Mouse (Mus musculus) lung, embryonic 14.5 days (tissue): ENCODE measurements at regions not wholly inside any gene's neighbourhood (a gene's known extent, or its start where the extent isn't known, plus 50 kb on each side); places are given as distances from the start of the nearest gene placed in this dataset.

ENCODE experiments used
- ATAC-seq: fragments of 200-750 bp; cut with Nextera tagmentation; 2 replicates; pipeline ENCODE4 v1.8.0; 2017; ENCODE audit warnings: mild to moderate bottlenecking, moderate TSS enrichment, moderate library complexity; ENCODE audit not compliant: insufficient read depth
- DNase-seq: peaks from one replicate; pipeline ENCODE4 v3.0.0-alpha.2; 2015
- H3K27ac ChIP-seq: fragments of 300-500 bp; sonication (generic); 2 replicates; pipeline ENCODE4 v1.5.1; 2014; ENCODE audit warnings: low read depth, mild to moderate bottlenecking, moderate library complexity
- H3K27me3 ChIP-seq: fragments of 300-500 bp; sonication (generic); 2 replicates; pipeline ENCODE4 v1.6.1; 2014; ENCODE audit warnings: low read length, control low read depth; ENCODE audit not compliant: insufficient read depth
- H3K36me3 ChIP-seq: fragments of 300-500 bp; sonication (generic); 2 replicates; pipeline ENCODE4 v1.6.1; 2014; ENCODE audit warnings: control low read depth; ENCODE audit not compliant: insufficient read depth
- H3K4me1 ChIP-seq: fragments of 300-500 bp; sonication (generic); 2 replicates; pipeline ENCODE4 v1.6.1; 2014; ENCODE audit warnings: antibody characterized with exemption, control low read depth; ENCODE audit not compliant: insufficient read depth
- H3K4me2 ChIP-seq: fragments of 300-500 bp; sonication (generic); 2 replicates; pipeline ENCODE4 v1.6.1; 2014; ENCODE audit warnings: mild to moderate bottlenecking
- H3K4me3 ChIP-seq: fragments of 300-500 bp; sonication (generic); 2 replicates; pipeline ENCODE4 v1.5.1; 2014; ENCODE audit warnings: low read depth, low read length
- H3K9ac ChIP-seq: fragments of 300-500 bp; sonication (generic); 2 replicates; pipeline ENCODE4 v1.6.1; 2014
- H3K9me3 ChIP-seq: fragments of 300-500 bp; sonication (generic); 2 replicates; pipeline ENCODE4 v1.6.1; 2016; ENCODE audit warnings: low read depth, low read length, control low read depth
- CTCF ChIP-seq: IDR thresholded peaks from 2 replicates; pipeline ENCODE4 v1.5.1; 2016; ENCODE audit warnings: antibody characterized with exemption, low read depth
- WGBS: fragments of 180-500 bp; shearing (Covaris S2); extraction: QIAGEN DNeasy Blood & Tissue Kit; methylation state at CpG from one replicate; pipeline ENCODE4 v1.1.7; 2014; 5-methylcytosine and 5-hydroxymethylcytosine counted together

DNA sequence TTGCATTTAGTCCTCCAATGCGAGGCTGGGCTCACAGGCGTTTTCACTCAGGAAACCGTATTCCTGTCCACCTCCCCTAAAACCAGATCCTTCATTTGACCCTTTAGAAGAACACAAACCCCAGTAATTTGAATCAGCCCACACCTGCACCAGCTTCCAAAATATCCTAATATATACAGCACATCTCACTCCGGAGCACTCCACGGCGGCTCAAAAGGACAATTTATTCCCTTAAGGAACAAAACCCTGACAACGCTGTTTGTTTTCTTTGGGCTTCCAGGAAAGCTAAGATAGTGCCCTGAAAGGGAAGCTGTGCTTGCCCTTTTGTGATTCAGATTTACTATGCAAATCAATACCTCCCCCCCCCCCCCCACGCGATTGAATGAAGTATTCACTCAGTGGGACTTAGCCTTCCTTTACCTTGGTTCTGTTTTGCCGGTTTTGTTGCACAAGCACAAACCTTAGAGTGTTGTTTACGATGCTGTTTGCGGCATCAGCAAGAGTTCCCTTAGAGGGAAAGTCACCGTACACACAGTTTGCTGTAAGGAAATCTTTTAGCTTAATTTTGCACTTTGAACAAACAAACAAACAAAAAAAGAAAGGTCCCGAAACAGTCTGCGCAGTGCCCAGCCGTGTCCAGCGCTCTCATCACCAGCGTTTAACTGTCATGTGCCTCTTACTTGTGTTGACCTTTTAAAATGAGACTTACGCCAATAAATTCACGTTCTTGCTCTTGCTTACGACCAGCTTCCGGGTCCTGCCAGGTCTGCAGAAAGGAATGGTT is 111.2 kb upstream of the Six2 start:
- Histone ChIP-seq H3K36me3 (no peaks in the 10 kb centered on the region), H3K9me3 (no peaks in the 10 kb centered on the region), H3K4me3 (peak overlapping the region; percentile 44), H3K4me1 (no peaks in the 10 kb centered on the region), H3K27me3 (peaks cover 66% of the 10 kb centered on the region), H3K27ac (no peak overlapping the region), H3K9ac (peak overlapping the region; percentile 13; the same call in 1 of the 2 replicates), H3K4me2 (peak overlapping the region; percentile 89)
- DNase-seq (no peak), ATAC-seq (peak; percentile 18; the same call in 1 of the 2 replicates)
- no peak for TF ChIP-seq CTCF
- 3% methylated on average over 22 of the region's 22 CpGs for WGBS

DNA sequence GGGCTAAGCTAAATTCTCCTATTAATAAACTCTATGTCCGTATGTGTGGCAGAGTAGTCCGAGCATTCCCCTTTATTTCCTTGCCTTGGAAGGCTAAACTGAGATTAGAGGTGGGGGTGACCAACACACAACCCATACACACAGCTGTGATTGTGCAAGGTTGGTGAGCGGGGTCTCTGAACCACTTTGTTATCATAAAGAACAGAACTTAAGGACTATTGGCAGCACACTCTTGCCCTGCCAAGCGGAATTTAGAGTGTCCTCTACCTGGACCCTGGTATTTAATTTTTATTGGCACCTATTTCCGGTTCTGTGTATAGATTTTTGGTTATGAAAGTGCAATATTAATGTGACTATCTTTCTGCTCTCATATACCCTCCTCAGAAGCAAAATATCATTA is 109.7 kb upstream of the Six2 start:
- Histone ChIP-seq H3K9me3 (no peaks in the 10 kb centered on the region), H3K4me1 (no peaks in the 10 kb centered on the region), H3K4me2 (no peak overlapping the region), H3K36me3 (no peaks in the 10 kb centered on the region), H3K4me3 (no peak overlapping the region), H3K9ac (no peak overlapping the region), H3K27me3 (peaks cover 58% of the 10 kb centered on the region), H3K27ac (no peak overlapping the region)
- no peak for DNase-seq
- no peak for ATAC-seq
- 57% methylated on average over 5 of the region's 5 CpGs for WGBS
- no peak for TF ChIP-seq CTCF

DNA sequence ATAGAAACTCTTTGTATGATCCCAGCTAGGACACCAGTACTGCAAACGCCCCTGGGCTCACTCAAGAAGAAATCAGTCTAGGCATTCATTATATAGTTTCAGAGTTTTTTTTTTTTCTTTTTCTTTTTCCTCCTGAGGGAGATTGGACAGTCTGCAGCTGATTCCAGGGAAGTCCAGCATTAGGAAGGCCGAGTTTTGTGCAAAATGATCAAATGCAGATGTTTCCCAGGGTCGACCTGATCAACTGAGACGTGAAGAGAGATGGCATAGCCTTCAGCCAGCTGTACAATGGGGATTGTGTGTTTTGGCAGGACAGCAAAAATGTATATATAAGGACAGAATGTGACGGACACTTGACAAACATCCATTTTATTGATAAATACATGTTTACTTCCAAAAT is 107.7 kb upstream of the Six2 start:
- no peak for TF ChIP-seq CTCF
- Histone ChIP-seq H3K4me1 (no peaks in the 10 kb centered on the region), H3K9ac (no peak overlapping the region), H3K4me2 (no peak overlapping the region), H3K4me3 (no peak overlapping the region), H3K27me3 (peaks cover 47% of the 10 kb centered on the region), H3K27ac (no peak overlapping the region), H3K9me3 (no peaks in the 10 kb centered on the region), H3K36me3 (no peaks in the 10 kb centered on the region)
- DNase-seq (no peak), ATAC-seq (no peak)
- 28% methylated on average over 5 of the region's 5 CpGs for WGBS

DNA sequence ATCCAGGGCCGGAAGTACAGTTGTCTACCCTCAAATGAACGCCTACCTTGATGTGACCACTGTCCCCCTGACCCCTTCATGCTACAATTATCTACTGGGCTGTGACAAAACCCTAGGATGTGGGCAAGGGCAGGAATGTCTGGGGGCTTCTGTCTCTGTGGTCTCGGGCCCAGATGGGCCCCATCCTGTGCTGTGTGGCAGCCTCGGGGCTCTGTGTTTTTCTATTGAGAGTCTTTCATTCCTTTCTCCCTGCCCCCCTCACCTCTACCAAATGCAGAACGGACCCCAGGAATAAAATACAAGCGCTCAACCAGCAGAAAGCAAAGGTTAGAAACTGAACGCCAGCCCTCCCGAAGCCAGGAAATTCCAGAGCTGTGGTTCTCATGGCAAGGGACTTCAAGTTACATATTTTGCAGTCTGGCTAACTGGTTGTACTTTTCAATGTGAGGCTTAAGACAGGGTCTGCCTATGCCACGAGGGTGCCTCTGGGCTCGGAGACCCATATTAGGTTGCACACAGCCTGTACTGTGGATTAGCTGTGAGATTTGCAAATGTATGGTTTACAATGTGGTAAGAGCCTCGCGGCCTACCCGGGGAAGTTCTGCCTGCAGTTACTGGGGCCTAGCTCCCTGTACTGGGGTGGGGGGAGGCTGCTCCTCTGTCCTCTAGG is 97.7 kb upstream of the Six2 start:
- WGBS, result 60% methylated on average over 13 of the region's 13 CpGs
- ATAC-seq, result no peak
- no peak for TF ChIP-seq CTCF
- DNase-seq, result peak; percentile 11
- Histone ChIP-seq H3K27me3 (no peaks in the 10 kb centered on the region), H3K4me3 (no peak overlapping the region), H3K4me1 (0 out of 2 replicates have a peak, but pooled peaks cover 4% of the 10 kb centered on the region), H3K4me2 (no peak overlapping the region), H3K9ac (no peak overlapping the region), H3K36me3 (no peaks in the 10 kb centered on the region), H3K9me3 (no peaks in the 10 kb centered on the region), H3K27ac (no peak overlapping the region)

DNA sequence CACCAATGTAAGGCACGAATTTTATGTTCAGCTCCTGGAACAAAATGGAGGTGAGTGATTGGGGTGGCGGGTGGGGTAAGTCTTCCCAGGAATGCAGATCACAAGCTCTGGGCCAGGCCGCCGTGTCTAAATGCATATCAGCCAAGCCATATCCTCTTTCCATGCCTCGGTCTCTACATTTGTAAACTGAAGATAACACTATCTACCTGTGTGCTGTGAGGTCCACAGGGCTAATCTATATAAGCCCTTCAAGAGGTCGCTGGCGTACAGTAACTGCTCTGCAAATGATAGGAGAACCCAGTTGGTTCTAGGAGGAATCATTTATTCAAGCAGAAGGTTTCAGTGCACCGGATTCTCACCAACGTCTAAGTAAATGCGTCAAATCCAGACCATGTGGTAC is 92.4 kb upstream of the Six2 start:
- 70% methylated on average over 10 of the region's 10 CpGs for WGBS
- Histone ChIP-seq H3K9me3 (no peaks in the 10 kb centered on the region), H3K4me2 (no peak overlapping the region)

DNA sequence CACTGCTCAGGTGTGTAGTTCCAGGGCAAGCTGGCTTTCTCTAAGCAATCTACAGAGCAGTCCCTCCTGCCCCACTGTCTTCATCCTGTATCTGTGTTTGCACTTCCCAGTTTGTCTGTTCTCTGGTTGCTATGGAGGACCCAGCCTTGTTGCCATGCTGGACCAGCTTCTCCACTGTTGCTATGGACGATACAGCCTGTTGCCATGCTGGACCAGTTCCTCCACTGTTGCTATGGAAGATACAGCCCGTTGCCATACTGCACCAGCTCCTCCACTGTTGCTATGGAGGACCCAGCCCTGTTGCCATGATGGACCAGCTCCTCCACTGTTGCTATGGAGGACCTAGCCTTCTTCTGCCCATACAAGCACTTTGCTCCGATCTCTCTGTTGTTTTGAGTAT is 88.8 kb upstream of the Six2 start:
- no peaks in the 10 kb centered on the region for H3K9me3 ChIP-seq
- H3K27me3 ChIP-seq, result no peaks in the 10 kb centered on the region
- ATAC-seq, result no peak

More for the DNA sequence above, 92.4 kb upstream of the Six2 start:
- Histone ChIP-seq H3K36me3 (no peaks in the 10 kb centered on the region), H3K9ac (no peak overlapping the region), H3K4me3 (no peak overlapping the region), H3K4me1 (0 out of 2 replicates have a peak, but pooled peaks cover under 1% of the 10 kb centered on the region), H3K27me3 (no peaks in the 10 kb centered on the region), H3K27ac (no peak overlapping the region)
- ATAC-seq, result no peak
- DNase-seq, result no peak
- TF ChIP-seq CTCF, result no peak

DNA sequence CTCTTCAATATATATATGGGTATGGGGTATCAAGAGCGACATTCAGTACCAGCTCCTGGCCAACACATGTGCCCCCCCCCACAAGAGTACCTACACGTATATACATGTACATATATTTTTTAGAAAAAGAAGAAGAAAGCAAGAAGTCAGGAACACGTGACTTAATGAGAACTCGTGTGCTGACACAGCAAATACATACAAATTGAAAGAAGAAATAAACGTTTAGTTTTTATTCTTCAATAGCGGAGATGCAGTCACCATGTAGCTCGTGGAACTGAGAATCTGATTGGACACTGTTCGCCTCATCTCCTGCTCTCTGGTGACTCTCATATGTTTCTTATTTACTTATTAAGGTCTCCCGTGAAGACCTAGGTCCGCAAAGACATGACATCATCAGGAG is 80.3 kb upstream of the Six2 start:
- H3K27ac ChIP-seq, result no peak overlapping the region
- H3K9ac ChIP-seq, result no peak overlapping the region
- no peak overlapping the region for H3K4me2 ChIP-seq
- TF ChIP-seq CTCF, result no peak
- DNase-seq, result no peak
- H3K27me3 ChIP-seq, result no peaks in the 10 kb centered on the region
- H3K9me3 ChIP-seq, result no peaks in the 10 kb centered on the region
- no peaks in the 10 kb centered on the region for H3K36me3 ChIP-seq
- no peak overlapping the region for H3K4me3 ChIP-seq
- 79% methylated on average over 10 of the region's 10 CpGs for WGBS
- H3K4me1 ChIP-seq, result no peaks in the 10 kb centered on the region
- ATAC-seq, result no peak

More for the DNA sequence above, 88.8 kb upstream of the Six2 start:
- H3K4me1 ChIP-seq, result no peaks in the 10 kb centered on the region
- no peak overlapping the region for H3K4me3 ChIP-seq
- no peak overlapping the region for H3K9ac ChIP-seq
- H3K36me3 ChIP-seq, result no peaks in the 10 kb centered on the region
- 79% methylated on average over 3 of the region's 3 CpGs for WGBS
- H3K4me2 ChIP-seq, result no peak overlapping the region
- H3K27ac ChIP-seq, result no peak overlapping the region
- TF ChIP-seq CTCF, result no peak
- DNase-seq, result no peak
